Mouse (Mus musculus) right cerebral cortex, adult 18-20 months (tissue): ENCODE measurements around the gene Jazf1.

Experiments used
- DNase-seq: peaks from one replicate; pipeline ENCODE4 v3.0.0; 2022; ENCODE audit warnings: mixed read lengths

Gene Jazf1

DNA sequence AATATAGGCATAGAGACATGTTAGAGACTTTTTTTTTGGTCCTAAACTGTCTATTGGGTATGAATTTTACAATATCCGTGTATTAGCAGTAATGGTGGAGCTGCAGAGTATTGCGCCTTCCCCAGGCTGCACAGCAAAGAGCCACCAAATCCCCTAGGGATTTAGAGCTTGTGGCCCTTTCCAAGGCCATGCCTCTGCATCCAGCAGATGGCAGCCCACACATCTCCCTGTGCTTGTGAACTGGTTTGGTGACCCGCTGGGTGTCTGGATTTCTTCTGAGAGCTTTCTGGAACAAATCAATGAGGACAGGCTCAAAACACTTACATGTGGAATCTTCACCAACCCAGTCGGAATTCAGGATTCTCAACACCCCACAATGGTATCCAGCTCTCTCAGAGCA is 225.4 kb downstream of the Jazf1 start:
- DNase-seq: no peak

- no peak for DNase-seq
Measured at GRCm38 (mm10) chr6:52842598-52842997, 225.8 kb downstream of the Jazf1 start.

- no peak for DNase-seq
Measured at GRCm38 (mm10) chr6:52841611-52842010, 226.8 kb downstream of the Jazf1 start.

DNA sequence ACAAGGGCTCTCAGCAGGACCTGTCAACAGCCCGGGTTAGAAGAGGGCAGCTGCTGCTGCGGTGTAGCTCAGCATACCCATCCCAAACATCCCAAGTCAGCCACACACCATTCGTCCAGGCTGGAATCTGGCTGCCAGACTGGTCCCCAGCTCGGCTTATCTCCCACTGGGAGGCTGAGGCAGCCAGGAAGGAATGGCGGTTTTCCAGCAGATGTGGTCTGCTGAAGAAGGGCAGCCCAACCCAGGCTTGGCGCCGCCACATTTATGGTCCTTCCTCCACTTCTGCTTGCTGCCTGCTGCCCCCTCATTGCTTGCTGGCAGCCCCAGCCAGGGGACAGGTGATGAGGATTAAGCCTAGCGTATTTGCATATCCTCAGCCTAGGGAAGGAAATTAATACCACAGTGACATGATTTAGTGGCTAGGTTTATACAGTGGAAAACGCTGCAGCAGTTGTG is 227.8 kb downstream of the Jazf1 start:
- DNase-seq: no peak

DNA sequence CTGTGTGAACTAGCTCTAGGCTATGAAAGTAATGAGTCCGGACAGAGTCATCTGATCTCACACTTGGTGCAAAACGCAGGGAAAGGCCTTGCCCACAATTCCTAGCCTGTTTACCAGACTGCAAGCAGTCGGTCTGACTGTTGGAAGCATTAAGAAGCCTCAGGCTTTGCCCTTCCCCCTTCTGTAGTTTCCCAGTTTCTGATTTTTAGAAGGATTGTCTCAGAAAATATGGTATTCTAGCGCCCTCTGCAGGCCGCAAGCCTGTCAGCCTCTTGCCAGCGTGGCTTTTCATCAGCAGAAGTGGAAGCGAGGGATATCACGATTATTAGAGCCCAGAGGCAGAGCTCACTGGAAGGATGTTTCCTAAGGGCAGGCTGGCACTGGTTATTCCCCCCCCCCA is 229.7 kb downstream of the Jazf1 start:
- peak; percentile 77 for DNase-seq

GRCm38 (mm10) chr6:52837792-52838191 is 230.6 kb downstream of the Jazf1 start:
- no peak for DNase-seq

DNA sequence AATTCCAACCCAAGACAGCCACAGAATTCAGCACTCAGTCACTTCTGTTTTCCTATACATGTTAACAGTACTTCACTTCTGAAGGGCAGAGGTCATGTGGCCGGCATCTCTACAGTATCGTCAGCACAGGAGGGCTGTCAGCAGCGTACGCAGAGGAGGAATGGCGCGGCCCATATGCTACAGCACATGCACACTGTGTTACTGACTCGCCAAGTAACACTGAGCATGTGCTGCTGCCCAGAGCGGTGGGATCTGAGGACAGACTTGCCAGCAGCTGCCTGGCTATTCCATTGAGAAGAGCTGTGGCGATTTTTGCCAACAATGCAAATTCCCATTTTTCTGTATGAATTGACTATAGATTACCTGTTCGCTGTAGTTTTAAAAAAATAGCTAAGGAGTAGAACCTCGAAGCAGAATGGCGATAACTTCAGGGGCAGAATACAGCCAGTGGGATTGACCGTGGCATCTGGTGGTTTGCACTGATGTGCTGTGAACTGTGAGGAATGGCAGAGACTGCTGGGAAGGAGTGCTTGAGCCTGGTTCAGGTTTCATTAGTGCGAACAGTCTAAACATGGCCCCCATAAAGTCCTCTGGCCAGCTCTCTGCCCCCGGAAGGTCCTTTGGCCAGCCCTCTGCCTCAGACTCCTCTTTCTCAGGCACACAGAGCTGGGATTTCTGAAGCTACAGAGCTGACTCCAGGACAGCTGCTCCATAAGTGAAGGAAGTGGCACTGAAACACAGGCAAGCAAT is 232.1 kb downstream of the Jazf1 start:
- DNase-seq: peak; percentile 28

DNA sequence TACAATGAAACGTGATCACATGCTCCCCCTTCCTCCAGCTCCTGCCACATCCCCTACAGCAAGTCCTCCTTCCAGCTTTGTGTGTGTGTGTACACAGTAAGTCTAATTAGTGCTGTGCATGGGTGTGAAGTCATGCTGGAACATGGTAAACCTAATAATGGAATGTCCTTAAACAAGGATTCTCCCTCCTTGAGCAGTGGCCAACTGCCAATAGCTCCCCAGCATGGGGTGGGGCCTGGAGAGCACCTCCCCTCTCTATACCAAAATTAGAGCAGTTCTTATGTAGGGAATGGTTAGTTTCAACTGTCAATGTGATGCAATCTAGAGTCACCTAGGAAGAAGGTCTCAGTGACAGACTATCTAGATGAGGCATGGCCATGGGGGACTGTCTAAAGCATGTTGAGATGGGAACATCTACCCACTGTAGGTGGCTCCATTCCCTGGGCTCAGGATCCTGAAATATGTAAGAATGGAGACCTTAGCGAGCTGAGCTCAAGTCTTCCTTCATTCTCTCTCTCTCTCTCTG is 240.6 kb downstream of the Jazf1 start:
- no peak for DNase-seq

DNA sequence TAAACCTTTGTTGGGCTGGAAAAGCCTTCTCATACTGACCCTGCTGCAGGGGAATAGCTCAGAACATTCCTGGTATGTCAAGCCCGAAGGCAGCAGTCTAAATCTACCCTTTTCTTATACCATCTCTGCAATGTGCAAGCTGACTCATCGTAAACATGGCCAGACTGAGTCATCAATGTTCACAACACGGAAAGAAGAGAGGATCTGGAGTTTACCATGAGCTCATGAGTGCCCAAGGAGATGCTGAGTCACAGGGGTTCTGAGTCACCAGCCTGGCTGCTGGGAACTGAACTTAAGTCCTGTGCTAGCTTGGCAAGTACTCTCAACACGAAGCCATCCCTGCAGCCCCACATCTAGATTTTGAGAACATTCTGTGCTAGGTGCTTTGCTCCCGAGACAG is 242.9 kb downstream of the Jazf1 start:
- DNase-seq: peak; percentile 91

GRCm38 (mm10) chr6:52824977-52825482 is 243.4 kb downstream of the Jazf1 start:
- DNase-seq: peak; percentile 32

DNA sequence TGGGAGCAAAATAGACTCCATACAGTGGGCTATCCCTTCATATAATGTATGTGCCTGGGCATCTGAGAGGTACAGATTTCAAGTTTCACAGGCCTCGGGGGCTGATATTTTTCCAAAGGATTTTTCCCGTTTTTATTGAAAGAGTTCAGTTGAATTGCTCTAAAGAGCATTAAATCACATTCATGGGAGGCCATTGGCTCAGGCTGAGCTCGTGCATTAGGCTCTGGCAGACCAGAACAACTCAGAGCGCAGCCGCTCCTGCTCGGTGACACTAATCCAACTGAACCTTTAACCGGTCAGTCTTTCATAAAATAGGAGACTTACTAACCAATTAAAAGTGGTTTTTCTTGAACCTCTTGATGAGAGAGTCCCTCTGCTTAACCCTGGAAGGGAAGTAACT is 245.4 kb downstream of the Jazf1 start:
- no peak for DNase-seq

DNA sequence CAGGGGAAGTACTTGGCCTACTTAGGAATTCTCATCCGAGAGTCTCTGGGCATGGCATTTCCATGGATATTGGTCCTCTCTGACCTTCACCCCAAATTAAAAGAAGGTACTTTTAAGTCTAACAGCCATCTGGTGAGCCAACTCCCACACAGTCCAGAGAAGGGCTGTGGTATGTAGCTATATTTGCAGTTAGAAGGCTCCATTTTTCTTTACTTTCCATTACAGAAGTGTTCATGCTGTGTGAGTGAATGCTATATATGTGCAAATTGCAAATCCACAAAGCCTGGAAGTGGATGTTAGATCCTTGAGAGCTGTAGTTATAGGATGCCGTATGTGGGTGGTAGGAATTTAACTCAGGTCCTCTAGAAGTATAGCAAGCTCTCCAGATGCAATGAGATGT is 245.8 kb downstream of the Jazf1 start:
- DNase-seq: no peak

DNA sequence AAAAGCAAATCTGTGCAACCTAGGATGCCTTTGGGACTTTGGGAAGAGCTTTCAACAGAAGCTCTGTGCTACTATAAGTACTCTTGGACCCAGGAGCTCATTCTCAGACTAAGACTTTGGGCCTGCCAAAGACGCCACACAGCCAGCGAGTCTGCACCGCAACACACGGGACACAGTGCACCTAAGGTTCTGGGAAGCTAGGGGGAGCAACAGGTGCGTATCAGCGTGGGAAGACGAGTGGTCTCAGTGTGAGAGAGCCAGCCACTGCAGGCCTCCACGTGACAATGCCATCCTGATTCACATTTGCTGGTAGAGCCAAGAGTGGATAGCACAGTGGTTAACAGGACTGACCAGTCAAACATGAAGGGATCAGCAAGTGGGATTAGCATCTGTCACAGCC is 249.1 kb downstream of the Jazf1 start:
- no peak for DNase-seq

DNA sequence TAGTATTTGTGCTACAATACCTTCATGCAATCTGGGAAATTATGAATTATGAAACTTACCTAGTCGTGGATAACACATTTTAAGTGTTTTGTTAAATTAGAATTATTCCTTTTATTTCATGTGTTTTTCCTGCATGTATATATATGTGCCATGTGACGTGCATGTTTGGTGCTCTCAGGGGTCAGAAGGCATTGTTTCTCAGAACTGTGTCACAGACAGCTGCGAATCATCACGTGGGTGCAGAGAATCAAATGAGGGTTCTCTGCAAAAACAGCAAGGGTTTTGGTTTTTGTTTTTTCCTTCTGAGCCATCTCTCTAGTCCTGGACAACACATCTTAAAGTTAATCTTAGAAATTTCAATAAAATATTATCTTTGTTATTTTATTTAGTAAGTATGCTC is 250.4 kb downstream of the Jazf1 start:
- no peak for DNase-seq

GRCm38 (mm10) chr6:52817203-52817874 is 251.1 kb downstream of the Jazf1 start:
- no peak for DNase-seq

- DNase-seq: no peak
Measured at GRCm38 (mm10) chr6:52805237-52805856, 263.1 kb downstream of the Jazf1 start.

DNA sequence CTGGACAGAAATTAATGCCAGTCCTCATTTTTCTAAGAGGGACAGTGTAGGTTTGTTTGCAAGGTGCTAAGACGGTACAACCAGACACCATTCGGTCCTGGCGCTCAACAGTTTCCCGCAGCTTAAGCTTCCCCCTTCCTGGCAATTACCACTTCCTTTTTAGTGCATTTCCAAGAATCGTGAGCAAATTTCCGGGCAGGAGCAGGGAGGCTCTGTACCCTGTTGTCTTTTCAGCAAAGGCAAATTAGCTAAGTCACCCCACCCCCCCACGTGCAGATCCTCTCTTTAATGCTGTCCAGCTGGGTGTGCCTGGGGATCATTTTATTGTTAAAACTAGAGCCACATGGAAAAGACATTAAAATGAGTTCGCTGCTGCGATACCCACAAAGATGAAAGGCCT is 266.2 kb downstream of the Jazf1 start:
- no peak for DNase-seq

DNA sequence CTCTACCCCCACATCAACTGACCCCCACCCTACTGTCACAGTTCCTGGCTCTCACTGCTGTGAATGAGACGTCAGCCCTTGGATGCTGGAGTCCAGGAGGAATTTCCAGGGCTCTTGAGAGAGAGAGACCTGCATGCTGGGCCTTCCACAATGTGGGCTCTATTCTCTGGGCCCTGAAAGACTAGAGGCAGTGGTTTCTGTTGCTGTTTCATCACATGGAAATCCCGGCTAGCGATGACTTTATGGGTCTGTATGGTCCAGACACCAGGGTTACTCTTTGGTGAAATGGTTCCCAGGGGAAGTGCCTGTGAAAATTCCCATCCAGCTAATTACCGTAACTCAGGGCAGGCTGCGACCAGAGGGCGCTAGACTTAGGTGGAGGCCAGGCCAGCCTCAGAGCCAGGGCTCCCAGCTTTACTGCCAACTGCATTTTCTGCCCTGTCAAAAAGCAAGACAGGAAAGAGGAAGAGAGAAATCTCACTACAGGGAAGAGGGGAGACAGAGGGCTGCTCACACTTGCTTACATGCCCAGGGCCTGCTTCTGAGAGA is 271.1 kb downstream of the Jazf1 start:
- no peak for DNase-seq

GRCm38 (mm10) chr6:52796691-52797090 is 271.7 kb downstream of the Jazf1 start:
- no peak for DNase-seq

DNA sequence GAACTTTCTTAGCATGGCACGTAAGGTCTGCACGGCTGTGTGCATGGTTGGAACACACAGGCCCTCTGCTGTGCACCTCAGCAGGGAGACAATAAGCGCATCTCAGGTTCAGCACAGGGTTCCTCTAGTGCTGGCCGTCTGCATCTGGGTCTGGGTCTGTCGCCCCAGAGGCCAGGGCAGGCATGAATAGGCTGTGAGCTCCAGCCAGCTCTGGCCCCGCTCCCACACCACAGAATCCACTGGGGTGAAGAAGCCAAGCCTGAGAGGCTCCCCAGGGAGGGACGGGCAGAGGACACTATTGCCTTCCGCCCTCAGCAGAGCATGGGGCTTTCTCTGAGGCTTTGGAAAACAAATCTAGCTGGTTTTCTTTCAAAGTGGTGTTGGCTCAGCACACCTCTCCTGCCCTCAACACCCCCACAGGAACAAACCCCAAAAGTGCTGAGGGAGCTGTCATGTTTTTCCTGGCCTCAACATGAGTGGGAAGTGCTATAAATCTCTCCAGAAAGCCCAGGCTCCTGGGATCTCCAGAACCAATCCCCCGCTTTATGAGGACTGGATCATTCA is 272.3 kb downstream of the Jazf1 start:
- peak; percentile 29 for DNase-seq

- no peak for DNase-seq
Measured at GRCm38 (mm10) chr6:52795029-52795841, 273.2 kb downstream of the Jazf1 start.

GRCm38 (mm10) chr6:52792455-52792854 is 276.0 kb downstream of the Jazf1 start:
- no peak for DNase-seq
